19 mouse cellular contexts compared by ENCODE assay signal in the genomic region with DNA sequence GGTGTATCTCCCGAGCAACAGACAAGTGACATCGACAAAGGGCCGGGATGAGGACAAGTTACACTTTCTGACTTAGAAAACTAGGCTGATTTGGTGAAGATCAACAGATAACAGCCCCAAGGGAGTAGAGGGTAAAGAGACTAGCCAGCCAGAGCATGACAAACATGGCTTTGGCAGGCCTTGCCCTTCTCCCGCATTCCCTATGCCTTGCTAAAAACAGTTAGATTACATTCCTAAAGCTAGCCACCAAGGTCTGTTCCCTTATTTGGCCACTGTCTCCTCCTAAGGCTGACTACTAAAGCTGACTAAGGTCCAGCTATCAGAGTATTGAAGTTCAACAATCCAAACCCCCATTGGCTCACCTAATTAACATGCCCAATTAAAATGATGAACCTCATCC.
DNase-seq lines count a peak whose midpoint lies in the region; ATAC-seq lines count a peak whose summit lies in the region.
"Had no signal": no experiment of that assay in that cellular context is flagged by ENCODE, and none has a peak within 500 bp of the region (broad histone marks: within the 10 kb centered on the region; RNA-seq: fewer than 3 reads in every experiment).

No protein-coding gene starts in this region.

- no peaks in the 10 kb centered on the region for H3K9me3 ChIP-seq in embryonic facial prominence, embryonic 15.5 days (replicated peaks)
- H3K9me3 ChIP-seq in embryonic facial prominence, embryonic 10.5 days, result no peaks in the 10 kb centered on the region
- H3K9me3 ChIP-seq in heart, embryonic 15.5 days (replicated peaks), result no peaks in the 10 kb centered on the region
- H3K9me3 ChIP-seq in liver, embryonic 11.5 days (ENCODE audit: control insufficient read depth, low read length), result no peaks in the 10 kb centered on the region
- H3K9me3 ChIP-seq: G1E; liver, embryonic 12.5 days had no signal

- peaks cover 7% of the 10 kb centered on the region; the same call in 1 of the 2 replicates for H3K36me3 ChIP-seq in embryonic facial prominence, embryonic 15.5 days
- peaks cover 13% of the 10 kb centered on the region for H3K36me3 ChIP-seq in embryonic facial prominence, embryonic 10.5 days (replicated peaks)
- H3K36me3 ChIP-seq in heart, embryonic 15.5 days, result peaks cover 8% of the 10 kb centered on the region
- peaks cover 2% of the 10 kb centered on the region; the same call in 1 of the 2 replicates for H3K36me3 ChIP-seq in liver, embryonic 11.5 days (ENCODE audit: control insufficient read depth, insufficient read depth, low read length)
- H3K36me3 ChIP-seq: G1E had no signal

- H3K4me3 ChIP-seq in embryonic facial prominence, embryonic 15.5 days (replicated peaks), result no peak overlapping the region
- H3K4me3 ChIP-seq in embryonic facial prominence, embryonic 10.5 days, result no peak overlapping the region
- H3K4me3 ChIP-seq in heart, embryonic 15.5 days, result no peak overlapping the region
- no peak overlapping the region for H3K4me3 ChIP-seq in liver, embryonic 11.5 days (ENCODE audit: low read depth, low read length)
- H3K4me3 ChIP-seq: liver, embryonic 12.5 days had no signal

- no peak for DNase-seq in embryonic facial prominence, embryonic 10.5 days (ENCODE audit: low spot score)
- DNase-seq in heart, postnatal 36 days, result no peak
- DNase-seq in ovary, postnatal 36 days (ENCODE audit: low spot score), result peak; percentile 37
- no peak for DNase-seq in ovary, postnatal 10 days (ENCODE audit: low spot score)
- no peak for DNase-seq in left cerebral cortex, postnatal 4 days
- DNase-seq in liver, embryonic 11.5 days (ENCODE audit: low spot score), result no peak
- DNase-seq: cerebellum, postnatal 14 days; embryo, embryonic 11 days; kidney, adult 8-10 months; kidney, postnatal 14 days; lung, adult 2 months; spleen, adult 18-20 months; thymus, postnatal 36 days had no signal

- H3K27me3 ChIP-seq in embryonic facial prominence, embryonic 15.5 days, result no peaks in the 10 kb centered on the region
- no peaks in the 10 kb centered on the region for H3K27me3 ChIP-seq in embryonic facial prominence, embryonic 10.5 days (replicated peaks; ENCODE audit: low read depth, poor library complexity, severe bottlenecking)
- H3K27me3 ChIP-seq in heart, embryonic 15.5 days, result no peaks in the 10 kb centered on the region
- no peaks in the 10 kb centered on the region for H3K27me3 ChIP-seq in liver, embryonic 11.5 days (replicated peaks; ENCODE audit: control insufficient read depth, insufficient read depth, low read length)
- H3K27me3 ChIP-seq: liver, embryonic 12.5 days had no signal

- 0 out of 2 replicates have a peak overlapping the region, but pooled peaks have one; percentile 28 for H3K27ac ChIP-seq in embryonic facial prominence, embryonic 15.5 days (replicated peaks)
- H3K27ac ChIP-seq in embryonic facial prominence, embryonic 10.5 days (replicated peaks), result no peak overlapping the region
- H3K27ac ChIP-seq in heart, embryonic 15.5 days, result peak overlapping the region; percentile 61
- H3K27ac ChIP-seq in liver, embryonic 11.5 days (ENCODE audit: low read depth, low read length), result no peak overlapping the region
- H3K27ac ChIP-seq: hindbrain, embryonic 14.5 days; liver, embryonic 12.5 days had no signal

- no peaks in the 10 kb centered on the region for H3K4me1 ChIP-seq in embryonic facial prominence, embryonic 15.5 days
- H3K4me1 ChIP-seq in embryonic facial prominence, embryonic 10.5 days, result no peaks in the 10 kb centered on the region
- peaks cover 27% of the 10 kb centered on the region for H3K4me1 ChIP-seq in heart, embryonic 15.5 days (replicated peaks)
- H3K4me1 ChIP-seq in liver, embryonic 11.5 days (replicated peaks; ENCODE audit: control insufficient read depth, insufficient read depth, low read length), result no peaks in the 10 kb centered on the region
- H3K4me1 ChIP-seq: liver, embryonic 12.5 days had no signal

- WGBS in embryonic facial prominence, embryonic 15.5 days, result 88% methylated on average over 4 of the region's 4 CpGs
- 91% methylated on average over 4 of the region's 4 CpGs for WGBS in embryonic facial prominence, embryonic 10.5 days
- WGBS in heart, embryonic 15.5 days, result 73% methylated on average over 4 of the region's 4 CpGs
- WGBS in liver, embryonic 11.5 days, result 86% methylated on average over 4 of the region's 4 CpGs

- no peak overlapping the region for H3K4me2 ChIP-seq in embryonic facial prominence, embryonic 15.5 days (replicated peaks)
- no peak overlapping the region for H3K4me2 ChIP-seq in heart, embryonic 15.5 days
- no peak overlapping the region for H3K4me2 ChIP-seq in liver, embryonic 11.5 days
- H3K4me2 ChIP-seq: hindbrain, embryonic 14.5 days; liver, embryonic 12.5 days; midbrain, embryonic 11.5 days had no signal

- H3K9ac ChIP-seq in embryonic facial prominence, embryonic 15.5 days, result no peak overlapping the region
- H3K9ac ChIP-seq in heart, embryonic 15.5 days, result no peak overlapping the region
- no peak overlapping the region for H3K9ac ChIP-seq in liver, embryonic 11.5 days (ENCODE audit: low read depth, low read length)
- H3K9ac ChIP-seq: hindbrain, embryonic 14.5 days; liver, embryonic 12.5 days had no signal

- intact Hi-C loops in heart, postnatal 36 days (cut with DNase I), result loop anchor here (2.0 kb wide), 1 partner anchor 74 kb away; no protein-coding TSS in a partner anchor
- intact Hi-C loops in left cerebral cortex, postnatal 4 days (cut with DNase I), result no loop called here

- ATAC-seq in embryonic facial prominence, embryonic 15.5 days (ENCODE audit: insufficient number of reproducible peaks, low FRiP score, low TSS enrichment, low read depth), result no peak
- 0 out of 2 replicates have a peak, but pooled peaks have one; percentile 37 for ATAC-seq in heart, embryonic 15.5 days (replicated peaks; ENCODE audit: insufficient number of reproducible peaks, insufficient read depth, low FRiP score, low read depth)
- no peak for ATAC-seq in liver, embryonic 11.5 days (replicated peaks; ENCODE audit: low FRiP score)
- ATAC-seq: liver, embryonic 12.5 days had no signal

Comparison
In these comparisons a context has a peak if more than half of its experiments do, and no peak if none do; other contexts are left out.
1. H3K27ac ChIP-seq: peak in embryonic facial prominence, embryonic 15.5 days (single experiment) and heart, embryonic 15.5 days (single experiment); none in embryonic facial prominence, embryonic 10.5 days (single experiment) and liver, embryonic 11.5 days (single experiment).